Mouse (Mus musculus): ENCODE measurements around the gene Sec24c. TPM values are rescaled to one million over a fixed set of nuclear protein-coding genes. Genes with fewer than 3 reads are reported as not detected.
A peak's percentile ranks its signal among the peaks of the same experiment; 100 is the strongest.

Sec24c gene
- polyA plus RNA-seq, 1 experiment = 85.1 TPM

DNA sequence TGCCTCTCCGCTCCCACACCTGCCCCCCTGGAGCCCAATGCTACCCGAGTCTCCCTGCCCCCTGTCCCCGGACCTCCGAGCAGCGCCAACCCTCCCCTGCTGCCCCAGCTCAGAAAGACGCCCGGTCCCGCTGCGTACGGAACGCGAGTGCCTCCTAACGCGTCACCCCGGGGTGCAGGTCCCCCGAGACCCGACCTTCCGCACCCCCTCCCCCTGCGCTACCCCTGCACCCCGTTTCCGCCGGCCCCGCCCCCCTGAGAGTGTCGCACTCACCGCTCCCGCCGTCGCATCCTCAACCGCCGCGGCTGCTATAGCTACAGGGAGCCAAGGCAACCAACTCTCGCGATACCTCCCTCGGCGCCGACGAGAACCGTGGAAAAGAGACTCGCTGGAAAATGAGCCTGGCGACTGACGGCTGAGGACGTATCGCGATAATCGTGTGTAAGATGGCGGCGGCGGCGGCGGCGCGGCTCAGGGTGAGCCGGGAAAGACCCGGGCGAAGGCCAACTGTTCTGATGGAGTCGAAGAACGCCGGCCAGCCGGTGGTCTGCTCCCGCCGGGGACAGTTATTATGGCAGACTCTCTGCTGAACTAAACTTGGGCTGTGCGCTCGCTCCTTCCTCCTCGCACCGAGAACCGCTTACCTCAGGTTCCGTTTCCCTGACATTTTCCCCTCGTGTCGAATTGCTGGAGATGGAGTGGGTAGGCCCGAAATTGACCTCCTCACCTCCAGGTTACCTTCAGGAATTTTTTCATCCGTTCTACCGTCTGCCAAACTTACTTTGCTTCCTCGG is 33.3 kb upstream of the Sec24c start, which contains the start of gene Usp54:
Gene Usp54, minus strand, starts transcription at position 420 of the 794 bp plus-strand sequence.
- H3K4me3 ChIP-seq (ENCODE audit: insufficient read depth, low read length) = peak within 1 kb of the TSS; percentile 83
- TF ChIP-seq POLR2A (IDR thresholded peaks at IDR 0.05; ENCODE audit: low read depth, low read length) = peak; percentile 91
- TF ChIP-seq CTCF (IDR thresholded peaks at IDR 0.05; ENCODE audit: borderline replicate concordance, insufficient read depth, low read length) = no peak
- no peaks in the 10 kb centered on the region for H3K4me1 ChIP-seq (ENCODE audit: control insufficient read depth, insufficient read depth, low read length)
- H3K27ac ChIP-seq (ENCODE audit: insufficient read depth, low read length) = peak within 1 kb of the TSS; percentile 84

DNA sequence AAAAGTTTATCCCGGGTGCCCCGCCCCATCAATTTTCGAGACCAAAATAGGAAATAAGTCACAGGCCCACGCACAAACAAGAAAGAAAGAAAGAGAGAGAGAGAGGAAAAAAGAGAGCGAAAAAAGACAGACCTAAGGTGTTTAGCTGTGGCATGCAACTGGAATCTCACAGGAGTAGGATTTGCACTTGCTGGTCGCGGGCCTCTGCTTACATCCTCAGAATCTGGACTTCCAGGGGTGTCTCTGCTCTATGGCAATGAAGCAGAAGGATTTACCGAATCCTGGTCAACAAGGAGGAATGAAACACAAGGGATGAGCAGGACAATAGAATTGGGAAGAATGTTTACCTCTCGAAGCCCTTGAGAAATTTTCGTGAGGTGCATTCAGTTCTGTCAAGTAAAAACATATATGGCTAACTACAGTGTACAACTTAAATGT is 32.7 kb upstream of the Sec24c start:
- Histone ChIP-seq H3K4me3 (ENCODE audit: insufficient read depth, low read length) (peak overlapping the region; percentile 83), H3K4me1 (ENCODE audit: control insufficient read depth, insufficient read depth, low read length) (no peaks in the 10 kb centered on the region), H3K27ac (ENCODE audit: insufficient read depth, low read length) (peak overlapping the region; percentile 84)
- no peak for TF ChIP-seq CTCF (IDR thresholded peaks at IDR 0.05; ENCODE audit: borderline replicate concordance, insufficient read depth, low read length)
- TF ChIP-seq POLR2A (IDR thresholded peaks at IDR 0.05; ENCODE audit: low read depth, low read length) = no peak

DNA sequence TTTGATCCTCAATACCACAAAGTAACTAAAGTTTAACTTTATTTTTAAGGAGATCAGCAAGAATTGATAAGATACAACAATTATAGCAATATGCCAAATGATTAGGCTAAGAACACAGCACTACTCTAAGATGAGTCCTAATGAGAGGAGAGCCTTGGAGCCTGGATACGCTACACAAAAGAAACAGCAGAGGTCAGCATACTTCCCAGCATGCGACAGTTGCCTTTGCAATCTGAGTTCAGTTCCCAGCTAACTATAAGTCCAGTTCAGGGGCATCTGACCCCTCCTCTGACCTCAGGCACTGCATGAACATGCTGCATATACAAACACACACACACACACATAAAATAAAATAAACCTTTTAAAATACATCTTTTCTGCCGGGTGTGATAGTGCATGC is 28.6 kb upstream of the Sec24c start:
- Histone ChIP-seq H3K4me1 (ENCODE audit: control insufficient read depth, insufficient read depth, low read length) (no peaks in the 10 kb centered on the region), H3K27ac (ENCODE audit: insufficient read depth, low read length) (no peak overlapping the region), H3K4me3 (ENCODE audit: insufficient read depth, low read length) (no peak overlapping the region)
- TF ChIP-seq CTCF (IDR thresholded peaks at IDR 0.05; ENCODE audit: borderline replicate concordance, insufficient read depth, low read length) = no peak
- no peak for TF ChIP-seq POLR2A (IDR thresholded peaks at IDR 0.05; ENCODE audit: low read depth, low read length)

DNA sequence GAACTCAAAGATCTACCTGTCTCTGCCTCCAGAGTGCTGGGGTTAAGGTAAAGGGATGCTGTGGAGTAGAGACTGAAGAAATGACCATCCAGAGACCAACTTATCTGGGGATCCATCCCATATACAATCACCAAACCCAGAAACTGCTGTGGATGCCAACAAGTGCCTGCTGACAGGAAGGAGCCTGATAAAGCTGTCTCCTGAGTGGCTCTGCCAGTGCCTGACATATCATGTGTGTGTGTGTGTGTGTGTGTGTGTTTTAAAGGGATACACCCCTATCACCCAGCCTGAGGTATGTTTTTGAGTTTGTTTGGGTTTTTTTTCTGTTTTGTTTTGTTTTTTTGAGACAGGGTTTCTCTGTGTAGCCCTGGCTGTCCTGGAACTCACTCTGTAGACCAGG is 27.7 kb upstream of the Sec24c start:
- no peak overlapping the region for H3K4me3 ChIP-seq (ENCODE audit: insufficient read depth, low read length)
- H3K27ac ChIP-seq (ENCODE audit: insufficient read depth, low read length) = no peak overlapping the region
- TF ChIP-seq CTCF (IDR thresholded peaks at IDR 0.05; ENCODE audit: borderline replicate concordance, insufficient read depth, low read length) (no peak), POLR2A (IDR thresholded peaks at IDR 0.05; ENCODE audit: low read depth, low read length) (no peak)
- no peaks in the 10 kb centered on the region for H3K4me1 ChIP-seq (ENCODE audit: control insufficient read depth, insufficient read depth, low read length)

DNA sequence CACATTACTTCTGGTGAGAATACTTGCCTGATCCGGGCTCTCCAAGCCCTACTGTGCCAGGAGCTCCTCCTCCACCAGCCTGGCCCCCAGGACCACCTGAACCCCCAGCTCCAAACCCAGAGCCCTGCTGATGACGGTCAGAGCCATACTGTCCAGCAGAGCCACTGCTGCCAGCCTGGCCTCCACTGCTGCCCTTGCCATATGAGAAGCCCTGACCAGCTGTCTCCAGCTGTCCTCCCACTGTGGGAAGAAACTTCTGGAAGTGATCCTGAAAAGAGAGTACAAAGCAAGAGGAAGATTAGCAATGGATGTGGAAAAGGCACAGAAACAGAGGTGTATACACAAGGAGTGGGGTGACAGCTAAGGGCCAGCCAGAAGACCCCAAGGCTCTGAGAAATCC is 23.1 kb upstream of the Sec24c start:
- H3K27ac ChIP-seq (ENCODE audit: insufficient read depth, low read length) = no peak overlapping the region
- TF ChIP-seq CTCF (IDR thresholded peaks at IDR 0.05; ENCODE audit: borderline replicate concordance, insufficient read depth, low read length) = no peak
- no peak for TF ChIP-seq POLR2A (IDR thresholded peaks at IDR 0.05; ENCODE audit: low read depth, low read length)

DNA sequence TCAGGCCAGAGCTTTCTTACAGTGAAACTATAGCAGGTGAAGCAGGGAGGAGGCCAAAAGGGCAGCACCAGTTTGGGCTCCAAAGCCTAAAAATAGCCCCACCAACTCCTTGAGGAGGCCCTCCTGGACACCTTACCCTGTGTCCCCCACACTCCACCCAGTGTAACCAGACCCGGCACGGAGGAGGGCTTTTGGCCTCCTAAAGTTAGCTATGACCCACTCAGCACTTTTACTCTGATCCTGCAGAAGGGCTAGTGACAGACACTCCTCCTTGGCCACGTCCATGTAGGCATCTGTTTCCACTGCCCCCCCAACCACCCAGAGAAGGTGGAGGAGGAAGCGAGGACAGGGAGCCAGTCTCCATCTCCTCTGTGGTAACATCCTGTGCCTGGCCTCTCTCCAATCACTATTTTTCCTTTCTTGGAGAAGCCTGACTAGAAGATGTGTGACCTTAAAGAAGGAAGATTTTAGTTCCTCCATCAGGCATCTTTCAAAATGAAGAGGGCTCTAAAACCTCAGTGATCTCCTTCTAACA is 22.3 kb upstream of the Sec24c start:
- Histone ChIP-seq H3K4me3 (ENCODE audit: insufficient read depth, low read length) (no peak overlapping the region), H3K4me1 (ENCODE audit: control insufficient read depth, insufficient read depth, low read length) (0 out of 2 replicates have a peak, but pooled peaks cover 2% of the 10 kb centered on the region), H3K27ac (ENCODE audit: insufficient read depth, low read length) (no peak overlapping the region)
- TF ChIP-seq CTCF (IDR thresholded peaks at IDR 0.05; ENCODE audit: borderline replicate concordance, insufficient read depth, low read length) (no peak), POLR2A (IDR thresholded peaks at IDR 0.05; ENCODE audit: low read depth, low read length) (no peak)

More for the DNA sequence above, 23.1 kb upstream of the Sec24c start:
- Histone ChIP-seq H3K4me3 (ENCODE audit: insufficient read depth, low read length) (no peak overlapping the region), H3K4me1 (ENCODE audit: control insufficient read depth, insufficient read depth, low read length) (0 out of 2 replicates have a peak, but pooled peaks cover 2% of the 10 kb centered on the region)

DNA sequence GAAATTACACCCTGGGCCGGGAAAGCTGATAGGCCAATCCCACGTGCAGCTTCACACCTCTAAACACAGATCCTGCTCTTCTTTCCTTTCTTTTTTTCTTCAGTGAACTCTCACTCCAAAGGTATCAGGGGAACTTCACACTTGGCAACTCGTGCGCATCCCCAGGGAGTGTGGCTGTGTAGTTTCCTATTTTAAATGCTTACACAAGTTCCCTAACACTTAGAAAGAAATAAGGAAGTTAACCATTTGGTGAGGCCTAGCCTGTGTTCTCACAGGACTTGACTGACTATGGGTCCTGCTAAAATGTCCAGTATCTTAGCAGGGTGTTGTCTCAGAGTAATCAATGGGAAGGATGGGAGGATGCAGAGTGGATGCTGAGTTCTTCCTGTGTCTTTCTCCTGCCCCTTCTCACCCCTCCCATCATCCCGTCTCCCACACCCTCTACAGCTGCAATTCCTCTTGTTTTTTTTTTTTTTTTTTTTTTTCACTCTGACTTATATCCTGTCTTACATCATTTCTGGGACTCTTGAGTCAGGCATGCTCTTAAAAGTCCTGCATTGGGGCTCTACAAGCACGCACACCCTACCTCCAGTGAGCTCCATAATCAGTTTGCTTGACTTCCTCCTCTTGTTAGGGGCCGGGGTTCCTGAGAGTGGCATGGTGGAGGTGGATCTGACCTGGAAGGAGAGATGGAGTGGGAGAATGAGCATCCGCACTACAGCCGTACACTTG is 19.3 kb upstream of the Sec24c start:
- Histone ChIP-seq H3K4me3 (ENCODE audit: insufficient read depth, low read length) (no peak overlapping the region), H3K27ac (ENCODE audit: insufficient read depth, low read length) (peak overlapping the region; percentile 35; the same call in 1 of the 2 replicates), H3K4me1 (ENCODE audit: control insufficient read depth, insufficient read depth, low read length) (0 out of 2 replicates have a peak, but pooled peaks cover 2% of the 10 kb centered on the region)
- TF ChIP-seq POLR2A (IDR thresholded peaks at IDR 0.05; ENCODE audit: low read depth, low read length) = no peak

DNA sequence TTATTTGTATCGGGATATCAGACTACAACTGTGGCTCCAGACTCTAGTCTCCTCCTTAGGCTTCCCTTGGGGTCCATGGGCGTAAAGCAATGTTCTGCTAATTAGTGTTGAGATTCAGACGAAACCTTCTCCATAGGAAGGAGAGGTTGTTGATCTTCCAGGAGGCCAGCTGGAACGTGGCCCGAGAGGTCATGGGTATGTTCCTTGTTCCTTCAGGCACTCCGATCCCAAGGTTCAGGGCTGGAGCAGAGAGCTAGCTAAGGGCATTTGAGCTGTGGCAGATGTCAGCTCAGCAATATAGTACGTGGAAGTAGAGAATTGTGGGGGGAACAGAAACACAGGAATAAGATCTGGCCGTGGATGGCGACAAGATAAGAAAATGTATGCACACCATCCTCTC is 18.4 kb upstream of the Sec24c start:
- TF ChIP-seq CTCF (IDR thresholded peaks at IDR 0.05; ENCODE audit: borderline replicate concordance, insufficient read depth, low read length) (no peak), POLR2A (IDR thresholded peaks at IDR 0.05; ENCODE audit: low read depth, low read length) (no peak)
- no peak overlapping the region for H3K4me3 ChIP-seq (ENCODE audit: insufficient read depth, low read length)
- 0 out of 2 replicates have a peak, but pooled peaks cover 2% of the 10 kb centered on the region for H3K4me1 ChIP-seq (ENCODE audit: control insufficient read depth, insufficient read depth, low read length)
- no peak overlapping the region for H3K27ac ChIP-seq (ENCODE audit: insufficient read depth, low read length)

DNA sequence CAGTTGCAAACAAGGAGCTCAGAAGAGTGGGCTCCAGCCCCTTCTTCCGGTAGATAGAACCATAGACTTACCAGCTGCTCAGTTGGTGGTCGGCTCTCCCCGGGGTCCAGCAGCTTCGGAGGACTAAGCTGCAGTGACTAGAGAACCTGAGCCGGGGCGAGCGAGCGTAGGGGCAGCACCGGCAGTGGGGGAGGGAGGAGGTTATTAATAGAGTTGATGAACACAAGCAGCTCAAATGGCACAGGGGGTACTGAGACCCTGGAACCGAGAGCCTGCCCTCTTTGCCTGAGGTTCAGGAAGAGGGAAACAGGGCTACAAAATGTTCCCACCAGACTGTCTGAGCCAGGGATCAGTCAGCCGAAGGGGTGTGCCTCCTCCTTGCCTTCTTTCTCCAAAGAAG is 17.7 kb upstream of the Sec24c start, which contains the start of gene Myoz1:
Gene Myoz1, minus strand, starts transcription at position 180 of the 400 bp plus-strand sequence.
- no peak within 1 kb of the TSS for H3K27ac ChIP-seq (ENCODE audit: insufficient read depth, low read length)
- TF ChIP-seq CTCF (IDR thresholded peaks at IDR 0.05; ENCODE audit: borderline replicate concordance, insufficient read depth, low read length) (no peak), POLR2A (IDR thresholded peaks at IDR 0.05; ENCODE audit: low read depth, low read length) (no peak)
- 0 out of 2 replicates have a peak, but pooled peaks cover 2% of the 10 kb centered on the region for H3K4me1 ChIP-seq (ENCODE audit: control insufficient read depth, insufficient read depth, low read length)
- H3K4me3 ChIP-seq (ENCODE audit: insufficient read depth, low read length) = no peak within 1 kb of the TSS
